Mouse (Mus musculus) heart, embryonic 11.5 days (tissue): ENCODE data around the gene Lrrc2. TPM values are rescaled to one million over a fixed set of nuclear protein-coding genes. Genes with fewer than 3 reads are reported as not detected.

Experiments
- microRNA-seq: library from miRNA; unstranded; fragments of <30 nt; microRNA quantifications from one replicate; pipeline ENCODE4, GENCODE M21; 2016; ENCODE audit warnings: borderline number of aligned reads
- polyA plus RNA-seq: library from polyadenylated mRNA; unstranded; fragments of >200 nt; fragmentation: Nextera tagmentation; extraction: Ambion mirVana; gene quantifications from 2 replicates; pipeline ENCODE4 v1.2.1, GENCODE M21; 2014

Lrrc2 gene
- polyA plus RNA-seq, 1 experiment from 2014 or later = 2.1 TPM

Small RNAs within 50 kb of the gene (microRNA-seq; reads per million reads assigned to microRNA genes)
- not detected for gene Gm24269

Other genes with a start within 250 kb of the Lrrc2 start
- gene Myl3, start 209.7 kb upstream of the Lrrc2 start, polyA plus RNA-seq = 3,236 and 3,494 TPM in 2 replicates
- 24.3 and 27.8 TPM in 2 replicates for gene Pth1r, start 204.4 kb upstream of the Lrrc2 start, polyA plus RNA-seq
- not detected in 2 replicates for gene Prss42, start 153.4 kb upstream of the Lrrc2 start, polyA plus RNA-seq
- gene Prss44, start 137.6 kb upstream of the Lrrc2 start, polyA plus RNA-seq = not detected in 2 replicates
- not detected in 2 replicates for gene Prss43, start 124.9 kb upstream of the Lrrc2 start, polyA plus RNA-seq
- gene Prss45, start 117.0 kb upstream of the Lrrc2 start, polyA plus RNA-seq = not detected in 2 replicates
- not detected in 2 replicates for gene Prss46, start 107.0 kb upstream of the Lrrc2 start, polyA plus RNA-seq
- 0.23 and 1.6 TPM in 2 replicates for gene Prss50, start 93.6 kb upstream of the Lrrc2 start, polyA plus RNA-seq
- 0.64 and 1.7 TPM in 2 replicates for gene Als2cl, start 71.7 kb upstream of the Lrrc2 start, polyA plus RNA-seq
- 0.07 TPM in 1 of 2 replicates, not detected in the other for gene Tmie, start 71.4 kb upstream of the Lrrc2 start, polyA plus RNA-seq
- not detected in 2 replicates for gene Fam240a, start 34.7 kb upstream of the Lrrc2 start, polyA plus RNA-seq
- not detected in 2 replicates for gene Tdgf1, start 5.4 kb upstream of the Lrrc2 start, polyA plus RNA-seq
- 0.14 and 0.29 TPM in 2 replicates for gene Rtp3, start 39.0 kb downstream of the Lrrc2 start, polyA plus RNA-seq
- 0.68 and 0.72 TPM in 2 replicates for gene Ltf, start 67.7 kb downstream of the Lrrc2 start, polyA plus RNA-seq
- 5.6 and 5.7 TPM in 2 replicates for gene Ccrl2, start 106.0 kb downstream of the Lrrc2 start, polyA plus RNA-seq
- 51.9 and 55.6 TPM in 2 replicates for gene Lrrfip2, start 166.0 kb downstream of the Lrrc2 start, polyA plus RNA-seq